Mouse (Mus musculus) induced T-regulatory cell, adult 2 months (primary cell): Measurements from ENCODE around the gene Caln1.

Experiments
- DNase-seq: peaks from one replicate; pipeline ENCODE4 v3.0.0-alpha.2; 2012; ENCODE audit warnings: low read depth

The Caln1 gene

GRCm38 (mm10) chr5:130369237-130369636 is at the start of gene Caln1:
Caln1 (plus strand) TSS chr5:130369455.
- no peak for DNase-seq

- DNase-seq = no peak
These were observed 49.5 kb upstream of the Caln1 start for GRCm38 (mm10) chr5:130319783-130320182.

- DNase-seq = no peak
These were observed 48.8 kb upstream of the Caln1 start for GRCm38 (mm10) chr5:130320485-130320884.

GRCm38 (mm10) chr5:130325486-130325885 is 43.8 kb upstream of the Caln1 start:
- DNase-seq = no peak

- no peak for DNase-seq
These were observed 41.5 kb upstream of the Caln1 start for GRCm38 (mm10) chr5:130327615-130328263.

- DNase-seq = no peak
These were observed 40.9 kb upstream of the Caln1 start for GRCm38 (mm10) chr5:130328366-130328765.

GRCm38 (mm10) chr5:130329889-130330288 is 39.4 kb upstream of the Caln1 start:
- DNase-seq = no peak

GRCm38 (mm10) chr5:130330801-130331200 is 38.5 kb upstream of the Caln1 start:
- no peak for DNase-seq

GRCm38 (mm10) chr5:130331206-130331605 is 38.0 kb upstream of the Caln1 start:
- DNase-seq = no peak

- no peak for DNase-seq
These were observed 35.7 kb upstream of the Caln1 start for GRCm38 (mm10) chr5:130333566-130333965.

GRCm38 (mm10) chr5:130333971-130334370 is 35.3 kb upstream of the Caln1 start:
- no peak for DNase-seq

- no peak for DNase-seq
These were observed 33.8 kb upstream of the Caln1 start for GRCm38 (mm10) chr5:130335462-130335861.

GRCm38 (mm10) chr5:130340656-130341055 is 28.6 kb upstream of the Caln1 start:
- no peak for DNase-seq

- no peak for DNase-seq
These were observed 24.3 kb upstream of the Caln1 start for GRCm38 (mm10) chr5:130344999-130345398.

- no peak for DNase-seq
These were observed 23.4 kb upstream of the Caln1 start for GRCm38 (mm10) chr5:130345871-130346270.

- no peak for DNase-seq
These were observed 14.0 kb upstream of the Caln1 start for GRCm38 (mm10) chr5:130355223-130355622.

GRCm38 (mm10) chr5:130363111-130363510 is 6.1 kb upstream of the Caln1 start:
- no peak for DNase-seq

- no peak for DNase-seq
These were observed 5.5 kb upstream of the Caln1 start for GRCm38 (mm10) chr5:130363773-130364172.

- no peak for DNase-seq
These were observed 1.0 kb upstream of the Caln1 start for GRCm38 (mm10) chr5:130368236-130368635.

GRCm38 (mm10) chr5:130375411-130375810 is 6.2 kb downstream of the Caln1 start:
- DNase-seq = no peak

GRCm38 (mm10) chr5:130384222-130384912 is 15.1 kb downstream of the Caln1 start, which contains the start of gene A330070K13Rik:
A330070K13Rik (minus strand) TSS chr5:130384631.
- DNase-seq = no peak

- no peak for DNase-seq
These were observed 17.2 kb downstream of the Caln1 start for GRCm38 (mm10) chr5:130386418-130386817.

GRCm38 (mm10) chr5:130393618-130394355 is 24.5 kb downstream of the Caln1 start:
- no peak for DNase-seq
